Mouse (Mus musculus) hindlimb bud, embryonic 11.5 days (tissue): ENCODE results near the gene Tmem210.

ENCODE experiments used
- DNase-seq: peaks from one replicate; pipeline ENCODE4 v3.0.0-alpha.2; 2012; ENCODE audit warnings: low read depth, low spot score; ENCODE audit errors: extremely low spot score

Gene Tmem210

GRCm38 (mm10) chr2:25292856-25293255, 4.9 kb downstream of the Tmem210 start:
- peak; percentile 44 for DNase-seq

GRCm38 (mm10) chr2:25293706-25294105, 5.8 kb downstream of the Tmem210 start:
- no peak for DNase-seq

- DNase-seq: no peak
Measured at GRCm38 (mm10) chr2:25297093-25297492, 9.1 kb downstream of the Tmem210 start.

- no peak for DNase-seq
Measured at GRCm38 (mm10) chr2:25298046-25298445, 10.1 kb downstream of the Tmem210 start.

GRCm38 (mm10) chr2:25303452-25303851, 15.5 kb downstream of the Tmem210 start:
- no peak for DNase-seq

- DNase-seq: no peak
Measured at GRCm38 (mm10) chr2:25303931-25304656, 16.1 kb downstream of the Tmem210 start.

GRCm38 (mm10) chr2:25304657-25305541, 17.0 kb downstream of the Tmem210 start:
- DNase-seq: no peak

- no peak for DNase-seq
Measured at GRCm38 (mm10) chr2:25305587-25306359, 17.8 kb downstream of the Tmem210 start.

GRCm38 (mm10) chr2:25310180-25310579, 22.2 kb downstream of the Tmem210 start:
- DNase-seq: no peak

- no peak for DNase-seq
Measured at GRCm38 (mm10) chr2:25310969-25311368, 23.0 kb downstream of the Tmem210 start.

- DNase-seq: no peak
Measured at GRCm38 (mm10) chr2:25311491-25311891, 23.5 kb downstream of the Tmem210 start.

GRCm38 (mm10) chr2:25318119-25318966, 30.4 kb downstream of the Tmem210 start:
- no peak for DNase-seq

- no peak for DNase-seq
Measured at GRCm38 (mm10) chr2:25318971-25319773, 31.2 kb downstream of the Tmem210 start, which contains the start of gene Grin1. Gene Grin1, minus strand, starts transcription at chr2:25319187.

- no peak for DNase-seq
Measured at GRCm38 (mm10) chr2:25320084-25320483, 32.1 kb downstream of the Tmem210 start.

GRCm38 (mm10) chr2:25326036-25326435, 38.1 kb downstream of the Tmem210 start:
- DNase-seq: no peak

- no peak for DNase-seq
Measured at GRCm38 (mm10) chr2:25328440-25328839, 40.5 kb downstream of the Tmem210 start.

- DNase-seq: no peak
Measured at GRCm38 (mm10) chr2:25331470-25331869, 43.5 kb downstream of the Tmem210 start.

- DNase-seq: peak; percentile 95
Measured at GRCm38 (mm10) chr2:25332286-25333160, 44.6 kb downstream of the Tmem210 start, which contains the start of gene Man1b1. Gene Man1b1, plus strand, starts transcription at chr2:25332338.
